Mouse (Mus musculus) lung, adult 2 months (tissue): Measurements from ENCODE around the gene Anks1.

ENCODE experiments used
- CTCF ChIP-seq: fragments of 200-500 bp; IDR thresholded peaks from 2 replicates; pipeline ENCODE4 v1.5.1; 2011; ENCODE audit warnings: mild to moderate bottlenecking, low read length, control low read depth; ENCODE audit not compliant: insufficient read depth
- POLR2A ChIP-seq: fragments of 200-500 bp; IDR thresholded peaks from 2 replicates; pipeline ENCODE4 v1.6.1; 2011; ENCODE audit warnings: low read depth, mild to moderate bottlenecking, control low read depth, low read length, borderline replicate concordance; ENCODE audit errors: extremely low read depth

GRCm38 (mm10) chr17:28041298-28041697 is 132.2 kb downstream of the Anks1 start:
- TF ChIP-seq CTCF, result no peak
- TF ChIP-seq POLR2A, result no peak
